Mouse (Mus musculus) myocyte (in vitro differentiated cells): ENCODE measurements at regions not wholly inside any gene's neighbourhood (a gene's known extent, or its start where the extent isn't known, plus 50 kb on each side); places are given as distances from the start of the nearest gene placed in this dataset.

Experiments
- CEBPB ChIP-seq: IDR thresholded peaks from 2 replicates; pipeline ENCODE4 v1.6.1; 2011; ENCODE audit warnings: mild to moderate bottlenecking, moderate library complexity; ENCODE audit not compliant: poor library complexity, insufficient read depth, severe bottlenecking
- E2F4 ChIP-seq: IDR thresholded peaks from one replicate; pipeline ENCODE4 v1.6.1; 2011; ENCODE audit warnings: mild to moderate bottlenecking, control low read depth, moderate library complexity; ENCODE audit not compliant: insufficient read depth
- MAX ChIP-seq: IDR thresholded peaks from one replicate; pipeline ENCODE4 v1.6.1; 2011; ENCODE audit warnings: low read depth, mild to moderate bottlenecking, control low read depth
- MYOG ChIP-seq, 3 experiments: IDR thresholded peaks; one replicate each; pipeline ENCODE4 v1.6.1; 2011; ENCODE audit warnings: control low read depth in 2 of 3, low read depth in 2 of 3, mild to moderate bottlenecking in 2 of 3; ENCODE audit not compliant: insufficient read length in 2 of 3, control insufficient read depth in 1 of 3, insufficient read depth in 1 of 3
- POLR2A ChIP-seq: IDR thresholded peaks from one replicate; pipeline ENCODE4 v1.6.1; 2011; ENCODE audit warnings: low read depth, mild to moderate bottlenecking, control low read depth, moderate library complexity; ENCODE audit not compliant: insufficient read length
- REST ChIP-seq: IDR thresholded peaks from one replicate; pipeline ENCODE4 v1.6.1; 2011; ENCODE audit warnings: mild to moderate bottlenecking, control low read depth, moderate library complexity; ENCODE audit not compliant: insufficient read depth, insufficient read length
- TCF12 ChIP-seq: IDR thresholded peaks from one replicate; pipeline ENCODE4 v1.6.1; 2011; ENCODE audit warnings: mild to moderate bottlenecking, control low read depth; ENCODE audit not compliant: poor library complexity, insufficient read depth, severe bottlenecking
- USF1 ChIP-seq: IDR thresholded peaks from one replicate; pipeline ENCODE4 v1.6.1; 2011; ENCODE audit warnings: low read depth, mild to moderate bottlenecking, control low read depth, moderate library complexity

DNA sequence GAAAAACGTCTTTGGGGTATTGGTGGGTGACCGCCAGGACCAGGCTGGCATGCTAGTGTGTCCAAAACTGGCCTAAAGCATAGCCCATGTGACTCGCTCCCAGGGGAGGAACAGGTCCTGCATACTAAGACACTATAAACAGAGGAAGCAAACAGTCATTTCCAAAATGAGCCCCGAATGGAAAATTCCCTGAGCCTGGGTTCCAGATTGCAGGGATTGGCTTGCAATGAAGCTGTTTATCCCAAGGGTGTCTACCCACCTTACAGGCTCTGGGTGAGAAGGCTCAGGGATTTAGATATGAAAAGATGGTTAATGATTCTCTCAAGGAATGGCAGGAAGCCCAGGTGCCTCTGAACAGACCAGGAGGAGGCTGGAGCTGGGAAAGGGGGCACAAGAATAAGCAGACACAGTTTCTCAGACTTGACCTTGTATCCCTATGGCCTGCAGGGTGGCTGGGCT lies 58.2 kb upstream of the Dock1 start:
- no peak for TF ChIP-seq POLR2A
- no peak for TF ChIP-seq CEBPB
- no peak for TF ChIP-seq USF1
- TF ChIP-seq E2F4 = no peak
- no peak for TF ChIP-seq MAX
- TF ChIP-seq REST = no peak
- TF ChIP-seq MYOG (IDR thresholded peaks at IDR 0.05; ENCODE audit: control insufficient read depth in 1 of 3, insufficient read depth in 1 of 3, insufficient read length in 2 of 3, low read depth in 2 of 3) = no peak
- TF ChIP-seq TCF12 = no peak
